Mouse (Mus musculus) hindbrain, embryonic 11.5 days (tissue): Measurements from ENCODE around the gene Atf2. TPM values are rescaled to one million over a fixed set of nuclear protein-coding genes. Genes with fewer than 3 reads are reported as not detected.

ENCODE experiments used
- ATAC-seq: fragments of 200-750 bp; cut with Nextera tagmentation; 2 replicates; pipeline ENCODE4 v1.8.0; 2017; ENCODE audit warnings: mild to moderate bottlenecking, moderate TSS enrichment, moderate library complexity; ENCODE audit not compliant: low FRiP score
- DNase-seq: peaks from one replicate; pipeline ENCODE4 v3.0.0-alpha.2; 2015; ENCODE audit warnings: low spot score
- H3K27ac ChIP-seq: fragments of 300-500 bp; sonication (generic); 2 replicates; pipeline ENCODE4 v1.5.1; 2014; ENCODE audit warnings: mild to moderate bottlenecking, low read depth, low read length
- H3K27me3 ChIP-seq: fragments of 300-500 bp; sonication (generic); 2 replicates; pipeline ENCODE4 v1.6.1; 2014; ENCODE audit warnings: mild to moderate bottlenecking, low read length, moderate library complexity, mixed read lengths; ENCODE audit not compliant: control insufficient read depth, insufficient read depth
- H3K36me3 ChIP-seq: fragments of 300-500 bp; sonication (generic); 2 replicates; pipeline ENCODE4 v1.6.1; 2014; ENCODE audit warnings: mild to moderate bottlenecking, low read length, moderate library complexity, mixed read lengths; ENCODE audit not compliant: control insufficient read depth, insufficient read depth
- H3K4me1 ChIP-seq: fragments of 300-500 bp; sonication (generic); replicated peaks from 2 replicates; pipeline ENCODE4 v1.6.1; 2014; ENCODE audit warnings: low read length, mixed read lengths; ENCODE audit not compliant: control insufficient read depth, insufficient read depth
- H3K4me2 ChIP-seq: fragments of 300-500 bp; sonication (generic); replicated peaks from 2 replicates; pipeline ENCODE4 v1.6.1; 2014; ENCODE audit warnings: mild to moderate bottlenecking, low read depth, low read length
- H3K4me3 ChIP-seq: fragments of 300-500 bp; sonication (generic); 2 replicates; pipeline ENCODE4 v1.5.1; 2014; ENCODE audit warnings: low read depth, low read length
- H3K9ac ChIP-seq: fragments of 300-500 bp; sonication (generic); 2 replicates; pipeline ENCODE4 v1.6.1; 2014; ENCODE audit warnings: low read depth, low read length
- H3K9me3 ChIP-seq: fragments of 300-500 bp; sonication (generic); 2 replicates; pipeline ENCODE4 v1.6.1; 2016; ENCODE audit warnings: low read length; ENCODE audit not compliant: control insufficient read depth
- WGBS: fragments of 180-500 bp; shearing (Covaris S2); extraction: QIAGEN DNeasy Blood & Tissue Kit; methylation state at CpG from one replicate; pipeline ENCODE4 v1.1.7; 2014; 5-methylcytosine and 5-hydroxymethylcytosine counted together
- polyA plus RNA-seq: library from polyadenylated mRNA; unstranded; fragments of >200 nt; fragmentation: Nextera tagmentation; extraction: Ambion mirVana; gene quantifications from 2 replicates; pipeline ENCODE4 v1.2.1, GENCODE M21; 2014

Gene Atf2
- 96.6 and 105 TPM in 2 replicates for polyA plus RNA-seq

DNA sequence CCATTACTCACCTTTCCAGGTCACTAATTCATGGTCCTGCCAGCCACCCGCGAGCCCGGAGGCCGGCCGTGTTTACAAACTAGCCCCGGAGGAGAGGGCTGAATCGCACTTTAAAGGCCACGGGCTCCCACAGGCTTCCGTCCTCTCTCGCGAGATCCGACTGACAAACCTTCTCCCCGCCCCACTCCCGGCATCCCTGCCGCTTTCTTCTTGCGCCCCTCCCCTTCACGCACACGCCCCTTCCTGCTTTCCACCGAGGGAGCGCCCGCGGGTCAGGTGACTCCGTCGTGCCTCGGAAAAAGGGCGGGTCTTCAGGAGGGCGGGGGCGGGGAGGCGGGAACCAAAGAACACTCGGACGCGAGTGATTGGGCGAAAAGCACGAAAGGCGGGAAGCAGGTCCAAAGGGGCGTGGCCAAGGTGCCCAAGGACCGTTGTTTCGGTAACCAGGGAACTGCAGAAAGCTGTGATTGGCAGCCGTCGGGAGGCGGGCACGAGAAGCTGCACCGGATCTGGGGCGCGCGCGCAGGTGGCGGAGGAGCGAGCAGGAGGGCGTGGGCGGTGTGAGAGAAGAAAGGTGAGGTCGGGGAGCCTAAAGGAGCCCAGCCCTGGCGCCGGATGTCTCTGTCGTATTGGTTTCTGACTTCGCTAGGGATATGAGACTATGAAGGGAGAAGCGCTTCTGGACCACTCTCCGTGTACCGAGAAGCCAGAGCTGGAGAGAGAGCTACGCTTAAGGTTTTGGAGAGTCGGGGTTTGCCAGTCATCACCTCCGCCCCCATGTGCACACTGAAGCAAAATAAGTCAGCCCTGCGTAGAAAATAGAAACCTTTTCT lies at the start of gene Atf2:
Atf2 (minus strand) TSS at position 176 of the 833 bp plus-strand sequence.
- Histone ChIP-seq H3K4me1 (no peaks in the 10 kb centered on the region), H3K27me3 (no peaks in the 10 kb centered on the region), H3K36me3 (no peaks in the 10 kb centered on the region), H3K9me3 (no peaks in the 10 kb centered on the region), H3K4me2 (peak within 1 kb of the TSS; percentile 48), H3K9ac (peak within 1 kb of the TSS; percentile 89), H3K4me3 (peak within 1 kb of the TSS; percentile 94), H3K27ac (peak within 1 kb of the TSS; percentile 91)
- WGBS, result under 1% methylated on average over 62 of the region's 63 CpGs
- DNase-seq, result peak; percentile 99
- ATAC-seq, result peak; percentile 96

DNA sequence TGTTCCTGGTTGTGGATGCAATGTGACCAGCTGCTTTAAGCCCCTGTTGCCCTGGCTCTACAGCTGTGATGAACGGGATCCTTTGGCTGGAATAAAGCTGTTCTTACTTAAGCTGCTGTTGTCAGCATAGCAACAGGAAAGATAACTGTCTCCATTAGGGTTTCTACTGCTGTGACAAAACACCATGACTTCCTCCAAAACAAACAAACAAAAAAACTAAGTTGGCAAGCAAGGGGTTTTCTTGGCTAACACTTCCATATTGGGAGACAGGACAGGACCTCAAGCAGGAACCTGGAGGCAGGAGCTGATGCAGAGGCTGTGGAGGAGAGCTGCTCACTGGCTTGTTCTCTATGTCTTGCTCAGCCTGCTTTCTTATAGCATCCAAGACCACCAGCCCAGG lies 48.8 kb upstream of the Atf2 start:
- Histone ChIP-seq H3K36me3 (no peaks in the 10 kb centered on the region), H3K4me2 (no peak overlapping the region), H3K4me3 (no peak overlapping the region), H3K27me3 (no peaks in the 10 kb centered on the region), H3K27ac (no peak overlapping the region), H3K9ac (no peak overlapping the region), H3K4me1 (no peaks in the 10 kb centered on the region), H3K9me3 (no peaks in the 10 kb centered on the region)
- 47% methylated on average over 1 of the region's 1 CpGs for WGBS
- no peak for DNase-seq
- ATAC-seq, result no peak

DNA sequence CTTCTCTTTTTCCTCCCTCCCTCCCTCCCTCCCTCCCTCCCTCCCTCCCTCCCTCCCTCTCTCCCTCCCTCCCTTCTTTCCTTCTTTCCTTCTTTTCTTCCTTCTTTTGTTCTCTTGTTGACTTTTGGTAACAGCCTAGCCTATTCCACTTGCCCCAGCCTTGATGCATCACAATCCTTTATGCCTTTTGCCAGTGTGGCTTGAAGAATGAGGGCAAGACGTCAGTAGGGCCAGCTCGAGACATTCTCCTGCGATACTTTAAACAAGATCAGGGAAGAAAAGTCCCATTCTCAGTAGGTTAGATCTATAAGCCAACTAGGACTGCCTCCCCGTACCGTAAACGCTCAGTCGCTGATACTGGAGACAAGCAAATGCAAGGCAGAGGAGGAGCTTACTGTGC lies 48.0 kb upstream of the Atf2 start:
- WGBS, result 88% methylated on average over 7 of the region's 7 CpGs
- DNase-seq, result no peak
- no peaks in the 10 kb centered on the region for H3K4me1 ChIP-seq
- no peaks in the 10 kb centered on the region for H3K36me3 ChIP-seq
- no peaks in the 10 kb centered on the region for H3K9me3 ChIP-seq
- ATAC-seq, result no peak
- no peak overlapping the region for H3K4me3 ChIP-seq
- H3K27ac ChIP-seq, result no peak overlapping the region
- H3K9ac ChIP-seq, result no peak overlapping the region
- no peaks in the 10 kb centered on the region for H3K27me3 ChIP-seq
- H3K4me2 ChIP-seq, result no peak overlapping the region

- Histone ChIP-seq H3K27ac (no peak overlapping the region), H3K4me2 (no peak overlapping the region), H3K9ac (no peak overlapping the region), H3K4me1 (no peaks in the 10 kb centered on the region), H3K27me3 (no peaks in the 10 kb centered on the region), H3K9me3 (no peaks in the 10 kb centered on the region), H3K4me3 (no peak overlapping the region), H3K36me3 (no peaks in the 10 kb centered on the region)
- no peak for DNase-seq
- no peak for ATAC-seq
- 82% methylated on average over 2 of the region's 2 CpGs for WGBS
Observed at GRCm38 (mm10) chr2:73938896-73939295, 46.5 kb upstream of the Atf2 start.

DNA sequence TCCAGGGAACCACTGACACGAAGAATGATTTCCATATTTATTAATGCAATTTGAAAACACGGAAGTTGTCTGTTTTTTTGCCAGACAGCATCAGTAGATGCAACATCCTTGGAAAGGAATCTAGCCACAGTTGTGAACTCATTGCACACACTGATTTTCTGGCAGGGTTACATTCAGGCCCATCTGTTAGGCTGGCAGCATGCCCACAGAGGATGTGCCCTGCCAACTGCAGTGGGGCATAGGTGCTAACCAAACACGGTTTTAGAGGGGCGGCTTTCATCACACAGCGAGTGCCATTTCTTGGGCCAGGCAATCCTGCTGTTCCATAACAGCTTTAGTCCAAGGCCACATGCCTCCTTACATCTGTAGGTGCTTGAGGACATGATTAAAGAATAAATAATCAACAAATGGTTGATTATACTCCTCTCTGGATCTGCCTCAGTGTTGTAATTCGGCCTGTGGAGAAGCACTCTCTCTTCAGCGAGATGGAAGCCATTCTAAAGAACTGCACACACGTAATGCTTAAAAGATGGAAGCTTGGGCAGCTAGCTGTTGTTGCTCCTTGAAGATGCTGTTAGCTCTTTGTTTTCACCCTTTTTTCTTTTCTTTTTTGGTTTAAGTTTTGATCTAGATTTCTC lies 40.4 kb upstream of the Atf2 start:
- H3K27ac ChIP-seq, result no peak overlapping the region
- no peaks in the 10 kb centered on the region for H3K36me3 ChIP-seq
- H3K27me3 ChIP-seq, result no peaks in the 10 kb centered on the region
- H3K4me3 ChIP-seq, result no peak overlapping the region
- H3K4me2 ChIP-seq, result no peak overlapping the region
- no peaks in the 10 kb centered on the region for H3K4me1 ChIP-seq
- H3K9me3 ChIP-seq, result no peaks in the 10 kb centered on the region
- DNase-seq, result no peak
- no peak overlapping the region for H3K9ac ChIP-seq
- ATAC-seq, result no peak
- 88% methylated on average over 8 of the region's 8 CpGs for WGBS

DNA sequence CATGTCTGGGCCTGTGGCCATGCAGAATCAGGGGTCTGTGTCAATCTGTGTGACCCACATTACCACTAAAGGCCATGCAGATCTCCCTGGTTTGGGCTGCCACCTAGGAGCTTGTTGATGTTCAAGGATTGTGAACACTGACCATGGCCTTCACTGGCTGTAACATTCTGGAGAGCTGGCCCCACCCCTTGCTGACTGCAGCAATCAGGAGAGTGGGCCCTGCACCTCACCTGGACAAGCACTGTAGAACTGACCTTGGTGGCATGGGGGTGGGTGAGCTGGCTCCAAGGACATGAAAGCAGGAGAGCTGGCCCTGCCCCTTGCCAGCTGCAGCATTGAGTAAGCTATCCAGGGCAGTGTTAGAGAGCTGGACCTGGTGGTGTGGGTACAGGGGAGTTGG lies 35.3 kb upstream of the Atf2 start:
- H3K27ac ChIP-seq, result no peak overlapping the region
- no peaks in the 10 kb centered on the region for H3K36me3 ChIP-seq
- ATAC-seq, result no peak
- H3K4me2 ChIP-seq, result no peak overlapping the region
- DNase-seq, result no peak
- H3K27me3 ChIP-seq, result no peaks in the 10 kb centered on the region
- H3K4me3 ChIP-seq, result no peak overlapping the region
- H3K9me3 ChIP-seq, result no peaks in the 10 kb centered on the region
- no peak overlapping the region for H3K9ac ChIP-seq
- no peaks in the 10 kb centered on the region for H3K4me1 ChIP-seq

GRCm38 (mm10) chr2:73925539-73925938 lies 33.1 kb upstream of the Atf2 start:
- 76% methylated on average over 3 of the region's 3 CpGs for WGBS
- H3K36me3 ChIP-seq, result no peaks in the 10 kb centered on the region
- ATAC-seq, result no peak

GRCm38 (mm10) chr2:73925089-73925488 lies 32.6 kb upstream of the Atf2 start:
- ATAC-seq, result no peak
- Histone ChIP-seq H3K4me1 (no peaks in the 10 kb centered on the region), H3K9ac (no peak overlapping the region), H3K4me2 (no peak overlapping the region), H3K27ac (no peak overlapping the region), H3K36me3 (no peaks in the 10 kb centered on the region), H3K27me3 (no peaks in the 10 kb centered on the region), H3K4me3 (no peak overlapping the region), H3K9me3 (no peaks in the 10 kb centered on the region)
- DNase-seq, result peak; percentile 65
- WGBS, result 26% methylated on average over 5 of the region's 5 CpGs

More at GRCm38 (mm10) chr2:73925539-73925938, 33.1 kb upstream of the Atf2 start:
- H3K27me3 ChIP-seq, result no peaks in the 10 kb centered on the region
- DNase-seq, result no peak
- H3K9ac ChIP-seq, result no peak overlapping the region
- H3K27ac ChIP-seq, result no peak overlapping the region
- no peak overlapping the region for H3K4me2 ChIP-seq
- no peaks in the 10 kb centered on the region for H3K4me1 ChIP-seq
- H3K9me3 ChIP-seq, result no peaks in the 10 kb centered on the region
- no peak overlapping the region for H3K4me3 ChIP-seq

GRCm38 (mm10) chr2:73919642-73920041 lies 27.2 kb upstream of the Atf2 start:
- Histone ChIP-seq H3K9me3 (no peaks in the 10 kb centered on the region), H3K36me3 (no peaks in the 10 kb centered on the region), H3K4me2 (no peak overlapping the region), H3K27ac (no peak overlapping the region), H3K4me1 (no peaks in the 10 kb centered on the region), H3K27me3 (no peaks in the 10 kb centered on the region), H3K4me3 (no peak overlapping the region), H3K9ac (no peak overlapping the region)
- ATAC-seq (no peak), DNase-seq (no peak)
- 81% methylated on average over 7 of the region's 7 CpGs for WGBS
